Mouse (Mus musculus): ENCODE results near the gene Ap5z1. TPM values are rescaled to one million over a fixed set of nuclear protein-coding genes. Genes with fewer than 3 reads are reported as not detected.

Gene Ap5z1
- polyA plus RNA-seq, 1 experiment from 2014 or later = 12.0 TPM

DNA sequence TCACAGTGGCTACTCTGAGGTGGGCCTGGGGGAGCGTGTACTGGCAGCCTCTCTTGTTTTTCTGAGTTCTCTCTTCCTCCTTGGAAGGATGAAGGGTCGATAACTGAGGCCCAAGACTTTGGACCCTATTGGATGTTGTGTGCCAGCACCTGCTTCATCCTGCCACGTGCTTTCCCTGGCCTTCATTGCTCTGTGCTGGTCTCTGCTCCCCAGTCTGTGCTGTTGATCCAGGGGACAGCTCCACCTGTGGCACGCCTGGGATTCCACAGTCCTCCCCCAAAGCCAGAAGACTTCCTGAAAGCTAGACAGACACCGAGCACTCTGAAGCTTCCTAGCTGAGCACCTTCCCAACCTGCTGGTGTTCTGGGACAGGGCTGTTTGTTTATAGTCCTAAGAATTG lies 41.9 kb upstream of the Ap5z1 start:
- ATAC-seq (ENCODE audit: insufficient read depth, low FRiP score, low TSS enrichment) (no peak), DNase-seq (ENCODE audit: low spot score) (no peak)
- WGBS = 87% methylated on average over 5 of the region's 5 CpGs
- Histone ChIP-seq H3K4me1 (ENCODE audit: control insufficient read depth, insufficient read depth, low read length) (0 out of 2 replicates have a peak, but pooled peaks cover 4% of the 10 kb centered on the region), H3K9me3 (ENCODE audit: control insufficient read depth, low read length) (no peaks in the 10 kb centered on the region), H3K4me3 (ENCODE audit: low read depth, low read length) (no peak overlapping the region), H3K9ac (ENCODE audit: low read length) (no peak overlapping the region), H3K36me3 (ENCODE audit: control insufficient read depth, insufficient read depth, low read length) (peaks cover 4% of the 10 kb centered on the region; the same call in 1 of the 2 replicates), H3K27ac (ENCODE audit: low read depth, low read length) (no peak overlapping the region), H3K27me3 (ENCODE audit: control insufficient read depth, insufficient read depth, low read length) (no peaks in the 10 kb centered on the region), H3K4me2 (ENCODE audit: low read depth) (no peak overlapping the region)

DNA sequence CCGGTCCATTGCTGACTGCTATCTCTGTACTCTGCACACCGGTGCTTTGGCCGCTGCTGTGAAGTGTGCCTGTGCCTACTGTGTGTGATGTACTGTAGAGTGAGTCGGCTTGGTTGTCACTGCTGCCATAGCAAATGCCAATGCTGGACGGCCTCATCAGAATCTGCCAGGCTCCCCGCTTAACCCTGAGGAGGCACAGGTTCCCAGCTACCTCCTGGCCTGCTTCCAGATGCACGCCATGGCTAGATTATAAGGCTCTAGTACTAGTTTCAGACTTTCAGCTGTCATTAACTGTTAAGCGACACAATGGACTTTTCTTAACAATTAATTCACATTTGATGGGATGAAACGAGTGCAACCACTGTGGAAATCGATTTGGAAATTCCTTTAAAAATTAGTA lies 40.6 kb upstream of the Ap5z1 start:
- no peaks in the 10 kb centered on the region for H3K9me3 ChIP-seq (ENCODE audit: control insufficient read depth, low read length)
- H3K9ac ChIP-seq (ENCODE audit: low read length) = no peak overlapping the region
- DNase-seq (ENCODE audit: low spot score) = no peak
- H3K27me3 ChIP-seq (ENCODE audit: control insufficient read depth, insufficient read depth, low read length) = no peaks in the 10 kb centered on the region
- peaks cover 14% of the 10 kb centered on the region for H3K4me1 ChIP-seq (ENCODE audit: control insufficient read depth, insufficient read depth, low read length)
- H3K36me3 ChIP-seq (ENCODE audit: control insufficient read depth, insufficient read depth, low read length) = peaks cover 4% of the 10 kb centered on the region; the same call in 1 of the 2 replicates
- H3K27ac ChIP-seq (ENCODE audit: low read depth, low read length) = no peak overlapping the region
- H3K4me2 ChIP-seq (ENCODE audit: low read depth) = no peak overlapping the region
- no peak overlapping the region for H3K4me3 ChIP-seq (ENCODE audit: low read depth, low read length)
- WGBS = 92% methylated on average over 10 of the region's 10 CpGs
- ATAC-seq (ENCODE audit: insufficient read depth, low FRiP score, low TSS enrichment) = no peak

DNA sequence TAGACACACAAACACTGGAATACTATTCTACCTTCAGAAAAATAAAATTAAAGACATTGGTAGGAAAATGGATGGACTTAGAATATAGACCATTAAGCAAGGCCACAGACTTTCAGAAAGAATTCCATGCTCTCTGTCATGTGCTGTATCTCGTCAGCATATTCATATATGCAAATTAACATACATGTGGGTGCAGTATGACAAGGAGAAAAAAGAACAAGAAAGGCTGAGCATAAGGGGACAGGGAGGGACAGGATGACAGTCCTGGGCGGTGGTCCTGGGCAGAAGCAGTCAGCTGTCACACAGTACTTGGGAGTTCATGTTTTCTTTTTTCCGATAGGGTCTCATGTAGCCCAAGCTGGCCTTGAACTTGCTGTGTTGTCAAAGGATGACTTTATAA lies 40.0 kb upstream of the Ap5z1 start:
- no peak for ATAC-seq (ENCODE audit: insufficient read depth, low FRiP score, low TSS enrichment)
- H3K4me2 ChIP-seq (ENCODE audit: low read depth) = no peak overlapping the region
- no peak overlapping the region for H3K4me3 ChIP-seq (ENCODE audit: low read depth, low read length)
- H3K27ac ChIP-seq (ENCODE audit: low read depth, low read length) = no peak overlapping the region
- H3K9me3 ChIP-seq (ENCODE audit: control insufficient read depth, low read length) = no peaks in the 10 kb centered on the region
- no peak for DNase-seq (ENCODE audit: low spot score)
- peaks cover 15% of the 10 kb centered on the region for H3K4me1 ChIP-seq (ENCODE audit: control insufficient read depth, insufficient read depth, low read length)
- 59% methylated on average over 3 of the region's 3 CpGs for WGBS
- H3K36me3 ChIP-seq (ENCODE audit: control insufficient read depth, insufficient read depth, low read length) = peaks cover 4% of the 10 kb centered on the region; the same call in 1 of the 2 replicates
- H3K27me3 ChIP-seq (ENCODE audit: control insufficient read depth, insufficient read depth, low read length) = no peaks in the 10 kb centered on the region
- no peak overlapping the region; the same call in 1 of the 2 replicates for H3K9ac ChIP-seq (ENCODE audit: low read length)

DNA sequence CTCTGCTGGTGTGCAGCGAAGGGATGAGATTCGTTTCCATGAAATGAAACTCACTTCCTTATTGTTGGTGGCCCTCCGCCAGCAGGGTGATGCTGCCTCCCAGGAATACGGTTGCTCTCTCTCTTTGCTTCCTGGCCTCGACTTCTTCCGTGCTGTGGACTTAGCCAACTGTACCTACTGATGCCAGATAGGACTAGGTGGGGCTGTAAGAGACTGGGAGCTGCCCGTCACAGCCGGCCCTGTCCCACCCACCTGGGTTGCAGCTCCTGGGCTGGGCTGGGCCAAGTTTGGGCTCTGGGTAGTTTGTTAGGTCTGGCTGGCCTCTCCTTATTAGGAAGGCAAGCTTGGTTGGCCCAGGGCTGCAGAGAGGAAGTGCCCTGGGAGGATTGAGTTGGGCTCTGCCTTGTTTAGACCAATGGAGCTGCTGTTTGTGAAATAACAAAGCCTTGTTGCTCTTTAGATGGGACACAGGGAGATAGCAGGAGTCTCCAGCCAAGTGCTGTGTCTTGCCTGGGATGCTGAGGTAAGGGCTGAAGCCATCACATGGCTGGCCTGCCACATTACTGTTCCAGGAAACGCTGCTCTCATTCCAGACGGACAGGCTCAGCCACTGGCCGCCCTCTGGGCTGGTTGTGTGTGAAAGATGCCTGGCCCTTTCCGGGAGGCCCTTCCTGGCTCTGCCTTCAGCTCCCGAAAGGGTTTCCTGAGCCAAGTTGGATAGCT lies 39.0 kb upstream of the Ap5z1 start:
- no peak for ATAC-seq (ENCODE audit: insufficient read depth, low FRiP score, low TSS enrichment)
- no peak overlapping the region for H3K9ac ChIP-seq (ENCODE audit: low read length)
- H3K4me3 ChIP-seq (ENCODE audit: low read depth, low read length) = no peak overlapping the region
- H3K27me3 ChIP-seq (ENCODE audit: control insufficient read depth, insufficient read depth, low read length) = no peaks in the 10 kb centered on the region
- H3K4me1 ChIP-seq (ENCODE audit: control insufficient read depth, insufficient read depth, low read length) = peaks cover 15% of the 10 kb centered on the region
- no peaks in the 10 kb centered on the region for H3K9me3 ChIP-seq (ENCODE audit: control insufficient read depth, low read length)
- H3K27ac ChIP-seq (ENCODE audit: low read depth, low read length) = no peak overlapping the region
- 88% methylated on average over 13 of the region's 13 CpGs for WGBS
- no peak overlapping the region for H3K4me2 ChIP-seq (ENCODE audit: low read depth)
- H3K36me3 ChIP-seq (ENCODE audit: control insufficient read depth, insufficient read depth, low read length) = peaks cover 4% of the 10 kb centered on the region; the same call in 1 of the 2 replicates
- no peak for DNase-seq (ENCODE audit: low spot score)

DNA sequence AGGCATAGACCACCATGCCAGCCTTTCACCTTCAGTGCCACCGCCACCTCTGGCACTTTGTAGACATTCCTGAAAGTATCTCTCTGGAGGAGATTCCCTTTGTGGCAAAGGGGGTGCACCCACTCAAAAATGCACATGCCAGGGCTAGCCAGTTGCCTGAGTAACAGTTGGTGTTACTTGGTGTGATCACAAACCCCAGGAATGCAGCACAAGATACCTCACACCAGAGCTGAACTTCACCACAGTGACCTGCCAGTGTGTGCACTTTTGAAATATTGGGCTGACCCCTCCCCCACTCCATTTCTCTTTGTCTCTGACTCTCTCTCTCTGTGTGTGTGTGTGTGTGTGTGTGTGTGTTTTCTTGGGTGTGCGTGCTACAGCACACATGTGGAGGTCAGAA lies 37.3 kb upstream of the Ap5z1 start:
- 91% methylated on average over 2 of the region's 2 CpGs for WGBS
- no peak overlapping the region for H3K4me3 ChIP-seq (ENCODE audit: low read depth, low read length)
- H3K27ac ChIP-seq (ENCODE audit: low read depth, low read length) = no peak overlapping the region
- H3K9ac ChIP-seq (ENCODE audit: low read length) = no peak overlapping the region
- ATAC-seq (ENCODE audit: insufficient read depth, low FRiP score, low TSS enrichment) (no peak), DNase-seq (ENCODE audit: low spot score) (no peak)
- no peaks in the 10 kb centered on the region for H3K27me3 ChIP-seq (ENCODE audit: control insufficient read depth, insufficient read depth, low read length)
- no peaks in the 10 kb centered on the region; the same call in 1 of the 2 replicates for H3K36me3 ChIP-seq (ENCODE audit: control insufficient read depth, insufficient read depth, low read length)
- H3K4me1 ChIP-seq (ENCODE audit: control insufficient read depth, insufficient read depth, low read length) = peaks cover 18% of the 10 kb centered on the region
- H3K4me2 ChIP-seq (ENCODE audit: low read depth) = no peak overlapping the region
- H3K9me3 ChIP-seq (ENCODE audit: control insufficient read depth, low read length) = no peaks in the 10 kb centered on the region

DNA sequence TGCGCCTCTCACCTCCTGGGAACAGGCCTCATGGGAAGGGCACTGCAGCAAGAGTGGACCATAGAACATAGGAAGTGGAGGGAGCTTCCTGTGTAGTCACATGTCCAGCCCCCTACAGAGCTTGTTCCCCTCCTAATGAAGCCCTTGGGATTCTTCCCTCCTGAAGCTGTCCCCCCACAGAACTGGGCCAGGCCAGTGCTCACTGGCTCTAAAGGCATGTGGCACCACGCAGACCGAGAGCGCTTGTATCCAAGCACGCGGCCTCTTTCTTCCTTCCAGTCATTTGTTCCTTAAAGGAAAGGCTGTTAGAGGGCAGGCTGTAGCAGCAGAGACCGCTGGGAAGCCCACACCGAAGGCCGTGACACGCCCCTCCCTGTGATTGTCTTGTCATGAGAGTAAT lies 35.9 kb upstream of the Ap5z1 start:
- no peak for ATAC-seq (ENCODE audit: insufficient read depth, low FRiP score, low TSS enrichment)
- peaks cover 20% of the 10 kb centered on the region for H3K4me1 ChIP-seq (ENCODE audit: control insufficient read depth, insufficient read depth, low read length)
- H3K9ac ChIP-seq (ENCODE audit: low read length) = no peak overlapping the region
- no peak for DNase-seq (ENCODE audit: low spot score)
- WGBS = 55% methylated on average over 10 of the region's 10 CpGs
- no peaks in the 10 kb centered on the region for H3K9me3 ChIP-seq (ENCODE audit: control insufficient read depth, low read length)
- H3K27ac ChIP-seq (ENCODE audit: low read depth, low read length) = no peak overlapping the region
- H3K27me3 ChIP-seq (ENCODE audit: control insufficient read depth, insufficient read depth, low read length) = no peaks in the 10 kb centered on the region
- no peak overlapping the region for H3K4me3 ChIP-seq (ENCODE audit: low read depth, low read length)
- no peak overlapping the region for H3K4me2 ChIP-seq (ENCODE audit: low read depth)
- no peaks in the 10 kb centered on the region for H3K36me3 ChIP-seq (ENCODE audit: control insufficient read depth, insufficient read depth, low read length)

DNA sequence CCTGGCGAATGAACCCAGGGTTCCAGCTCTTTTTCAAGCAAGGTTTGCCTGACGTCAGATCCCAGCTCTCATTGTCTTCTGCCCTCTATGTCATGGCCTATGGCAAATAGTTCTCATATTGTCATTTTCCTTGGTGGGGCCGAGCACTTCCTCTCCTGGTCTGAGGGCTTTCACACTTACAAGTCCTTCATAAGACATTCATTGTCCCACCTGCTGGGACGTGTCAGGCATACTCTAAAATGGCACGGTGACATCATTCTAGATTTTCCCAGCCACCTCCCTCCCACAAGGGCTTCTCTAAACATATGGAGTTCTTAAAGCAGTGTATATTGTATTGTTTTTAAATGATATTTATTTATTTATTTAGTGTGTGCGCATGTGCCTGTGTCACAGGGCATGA lies 35.1 kb upstream of the Ap5z1 start:
- DNase-seq (ENCODE audit: low spot score) (no peak), ATAC-seq (ENCODE audit: insufficient read depth, low FRiP score, low TSS enrichment) (no peak)
- H3K4me2 ChIP-seq (ENCODE audit: low read depth) = no peak overlapping the region
- no peak overlapping the region for H3K9ac ChIP-seq (ENCODE audit: low read length)
- peaks cover 20% of the 10 kb centered on the region for H3K4me1 ChIP-seq (ENCODE audit: control insufficient read depth, insufficient read depth, low read length)
- no peaks in the 10 kb centered on the region for H3K36me3 ChIP-seq (ENCODE audit: control insufficient read depth, insufficient read depth, low read length)
- H3K9me3 ChIP-seq (ENCODE audit: control insufficient read depth, low read length) = no peaks in the 10 kb centered on the region
- no peak overlapping the region for H3K4me3 ChIP-seq (ENCODE audit: low read depth, low read length)
- H3K27ac ChIP-seq (ENCODE audit: low read depth, low read length) = no peak overlapping the region
- no peaks in the 10 kb centered on the region for H3K27me3 ChIP-seq (ENCODE audit: control insufficient read depth, insufficient read depth, low read length)
- WGBS = 69% methylated on average over 6 of the region's 6 CpGs

DNA sequence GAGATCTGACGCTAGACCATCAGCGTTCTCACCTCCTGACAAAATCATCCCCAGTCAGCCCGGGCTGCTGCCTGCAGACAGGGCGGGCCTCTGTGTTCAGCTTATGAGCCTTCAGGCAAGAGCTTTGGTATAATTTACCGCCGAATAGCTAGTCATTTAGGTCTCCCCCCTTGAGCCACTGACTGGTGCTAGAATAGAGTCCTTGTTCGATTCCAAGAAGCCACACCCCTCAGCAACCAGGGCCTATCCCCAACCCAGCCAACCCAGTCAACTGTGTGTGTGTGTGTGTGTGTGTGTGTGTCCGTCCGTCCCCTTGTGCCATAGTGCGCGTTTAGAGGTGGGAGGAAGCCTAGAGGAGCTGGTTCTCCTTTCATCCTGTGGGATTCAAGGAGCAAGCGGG lies 32.7 kb upstream of the Ap5z1 start:
- WGBS = 63% methylated on average over 12 of the region's 12 CpGs
- H3K36me3 ChIP-seq (ENCODE audit: control insufficient read depth, insufficient read depth, low read length) = no peaks in the 10 kb centered on the region; the same call in 1 of the 2 replicates

DNA sequence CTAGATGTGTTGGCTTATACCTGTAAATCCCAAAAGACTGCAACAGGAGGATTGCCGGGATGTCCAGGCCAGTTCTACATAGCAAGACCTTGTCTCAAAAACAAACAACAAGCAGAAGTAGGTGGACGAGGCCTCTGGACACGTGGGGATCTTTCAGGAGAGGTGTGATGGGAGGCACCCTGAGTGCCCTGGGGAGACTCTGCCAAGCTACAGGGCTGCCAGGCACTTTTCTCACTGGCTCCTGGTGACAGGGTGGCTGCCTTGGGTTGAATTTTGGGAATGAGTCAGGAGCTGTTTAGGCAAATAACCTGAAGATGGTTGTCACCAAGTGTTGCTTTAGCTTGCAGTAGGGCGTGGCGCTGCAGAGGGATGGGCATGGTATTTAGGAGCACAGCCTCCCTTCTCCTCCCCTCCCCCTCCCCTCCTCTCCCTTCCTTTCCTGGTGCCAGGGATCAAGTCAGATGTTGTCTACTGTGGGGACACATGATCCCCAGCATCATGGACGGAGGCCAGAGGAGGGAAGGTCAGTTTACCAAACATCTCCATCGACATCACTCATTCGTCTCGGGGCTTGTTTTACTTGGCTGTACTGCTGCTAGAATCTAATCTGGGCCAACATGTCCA lies 31.8 kb upstream of the Ap5z1 start:
- ATAC-seq (ENCODE audit: insufficient read depth, low FRiP score, low TSS enrichment) (no peak), DNase-seq (ENCODE audit: low spot score) (no peak)
- Histone ChIP-seq H3K9me3 (ENCODE audit: control insufficient read depth, low read length) (no peaks in the 10 kb centered on the region), H3K4me2 (ENCODE audit: low read depth) (no peak overlapping the region), H3K9ac (ENCODE audit: low read length) (no peak overlapping the region), H3K4me3 (ENCODE audit: low read depth, low read length) (no peak overlapping the region), H3K36me3 (ENCODE audit: control insufficient read depth, insufficient read depth, low read length) (peaks cover 2% of the 10 kb centered on the region), H3K27me3 (ENCODE audit: control insufficient read depth, insufficient read depth, low read length) (no peaks in the 10 kb centered on the region), H3K27ac (ENCODE audit: low read depth, low read length) (no peak overlapping the region), H3K4me1 (ENCODE audit: control insufficient read depth, insufficient read depth, low read length) (peaks cover 18% of the 10 kb centered on the region)
- 87% methylated on average over 9 of the region's 9 CpGs for WGBS

More for the DNA sequence above, 32.7 kb upstream of the Ap5z1 start:
- Histone ChIP-seq H3K4me2 (ENCODE audit: low read depth) (no peak overlapping the region), H3K4me3 (ENCODE audit: low read depth, low read length) (no peak overlapping the region), H3K27me3 (ENCODE audit: control insufficient read depth, insufficient read depth, low read length) (no peaks in the 10 kb centered on the region), H3K9ac (ENCODE audit: low read length) (no peak overlapping the region), H3K4me1 (ENCODE audit: control insufficient read depth, insufficient read depth, low read length) (peaks cover 20% of the 10 kb centered on the region), H3K9me3 (ENCODE audit: control insufficient read depth, low read length) (no peaks in the 10 kb centered on the region), H3K27ac (ENCODE audit: low read depth, low read length) (no peak overlapping the region)
- DNase-seq (ENCODE audit: low spot score) (no peak), ATAC-seq (ENCODE audit: insufficient read depth, low FRiP score, low TSS enrichment) (no peak)

All from neural tube, embryonic 11.5 days (tissue).